Mouse (Mus musculus): ENCODE results near the gene Fcgr3. TPM values are rescaled to one million over a fixed set of nuclear protein-coding genes. Genes with fewer than 3 reads are reported as not detected.

Fcgr3 gene
- polyA plus RNA-seq, 1 experiment from 2014 or later = 10.4 TPM

GRCm38 (mm10) chr1:171046501-171046900 is 18.2 kb downstream of the Fcgr3 start:
- H3K27me3 ChIP-seq = no peaks in the 10 kb centered on the region
- ATAC-seq (replicated peaks; ENCODE audit: insufficient number of reproducible peaks, insufficient read depth, low FRiP score, low read depth) = no peak
- H3K9ac ChIP-seq = no peak overlapping the region
- no peak overlapping the region for H3K4me2 ChIP-seq
- H3K4me1 ChIP-seq (replicated peaks) = no peaks in the 10 kb centered on the region
- H3K9me3 ChIP-seq (replicated peaks) = no peaks in the 10 kb centered on the region
- 72% methylated on average over 3 of the region's 3 CpGs for WGBS
- no peak overlapping the region for H3K27ac ChIP-seq
- no peak overlapping the region for H3K4me3 ChIP-seq
- H3K36me3 ChIP-seq = no peaks in the 10 kb centered on the region

- Histone ChIP-seq H3K36me3 (no peaks in the 10 kb centered on the region), H3K9ac (peak overlapping the region; percentile 52), H3K4me2 (peak overlapping the region; percentile 58), H3K27ac (no peak overlapping the region), H3K27me3 (no peaks in the 10 kb centered on the region), H3K4me3 (peak overlapping the region; percentile 74), H3K9me3 (replicated peaks) (no peaks in the 10 kb centered on the region), H3K4me1 (replicated peaks) (no peaks in the 10 kb centered on the region)
- 5% methylated on average over 14 of the region's 14 CpGs for WGBS
- no peak for ATAC-seq (replicated peaks; ENCODE audit: insufficient number of reproducible peaks, insufficient read depth, low FRiP score, low read depth)
These were observed 19.7 kb downstream of the Fcgr3 start for GRCm38 (mm10) chr1:171045079-171045465.

DNA sequence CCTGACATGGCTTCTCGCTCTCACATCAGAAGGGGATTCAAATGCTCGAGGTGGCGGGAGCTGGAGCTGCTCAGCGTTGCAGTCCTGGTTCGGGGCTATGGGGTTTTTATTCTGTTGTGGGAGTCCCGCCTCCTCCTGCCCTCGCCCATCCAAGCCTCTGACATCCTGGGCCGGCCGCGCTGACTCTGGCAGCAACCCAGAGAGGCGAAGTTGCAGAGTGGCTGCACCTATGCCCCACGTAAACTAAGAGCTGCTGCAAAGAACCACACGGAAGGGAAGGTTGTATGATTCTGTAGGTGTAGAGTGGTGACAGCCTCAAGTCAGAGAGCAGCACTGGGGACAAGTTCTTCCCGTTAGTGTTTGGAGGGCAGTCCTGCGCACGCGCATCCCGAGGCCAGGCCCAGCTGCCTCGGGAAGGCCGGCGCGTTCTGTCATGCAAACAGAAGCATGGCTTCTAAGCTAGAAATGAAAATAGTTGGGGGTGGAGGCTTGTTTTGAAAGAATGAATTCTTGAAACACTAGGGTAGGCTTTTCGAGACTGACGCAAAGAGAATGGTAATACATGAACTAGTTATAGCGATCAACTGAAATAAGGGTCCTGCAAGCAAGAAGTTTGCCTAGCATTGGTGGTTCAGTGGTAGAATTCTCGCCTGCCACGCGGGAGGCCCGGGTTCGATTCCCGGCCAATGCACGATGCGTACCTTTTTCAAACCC is 20.2 kb downstream of the Fcgr3 start:
- Histone ChIP-seq H3K9me3 (replicated peaks) (no peaks in the 10 kb centered on the region), H3K27ac (peak overlapping the region; percentile 91), H3K36me3 (no peaks in the 10 kb centered on the region), H3K27me3 (no peaks in the 10 kb centered on the region), H3K4me1 (replicated peaks) (no peaks in the 10 kb centered on the region), H3K9ac (peak overlapping the region; percentile 65), H3K4me2 (peak overlapping the region; percentile 58), H3K4me3 (peak overlapping the region; percentile 74)
- peak; percentile 93 for ATAC-seq (replicated peaks; ENCODE audit: insufficient number of reproducible peaks, insufficient read depth, low FRiP score, low read depth)
- WGBS = under 1% methylated on average over 33 of the region's 33 CpGs

GRCm38 (mm10) chr1:171043594-171044153 is 21.1 kb downstream of the Fcgr3 start:
- Histone ChIP-seq H3K9ac (no peak overlapping the region; the same call in 1 of the 2 replicates), H3K27ac (peak overlapping the region; percentile 91; the same call in 1 of the 2 replicates)
- WGBS = 71% methylated on average over 3 of the region's 3 CpGs

GRCm38 (mm10) chr1:171039880-171040279 is 24.9 kb downstream of the Fcgr3 start:
- Histone ChIP-seq H3K4me3 (no peak overlapping the region), H3K4me2 (no peak overlapping the region), H3K27ac (no peak overlapping the region), H3K36me3 (no peaks in the 10 kb centered on the region), H3K4me1 (replicated peaks) (peaks cover 5% of the 10 kb centered on the region), H3K9ac (no peak overlapping the region), H3K9me3 (replicated peaks) (no peaks in the 10 kb centered on the region), H3K27me3 (no peaks in the 10 kb centered on the region)
- no peak for ATAC-seq (replicated peaks; ENCODE audit: insufficient number of reproducible peaks, insufficient read depth, low FRiP score, low read depth)
- WGBS = 76% methylated on average over 7 of the region's 7 CpGs

More at GRCm38 (mm10) chr1:171043594-171044153, 21.1 kb downstream of the Fcgr3 start:
- Histone ChIP-seq H3K4me3 (peak overlapping the region; percentile 74), H3K9me3 (replicated peaks) (no peaks in the 10 kb centered on the region), H3K4me2 (peak overlapping the region; percentile 58), H3K4me1 (replicated peaks) (no peaks in the 10 kb centered on the region), H3K27me3 (no peaks in the 10 kb centered on the region), H3K36me3 (no peaks in the 10 kb centered on the region)
- no peak for ATAC-seq (replicated peaks; ENCODE audit: insufficient number of reproducible peaks, insufficient read depth, low FRiP score, low read depth)

GRCm38 (mm10) chr1:171039135-171039534 is 25.6 kb downstream of the Fcgr3 start:
- no peak overlapping the region for H3K27ac ChIP-seq
- H3K9ac ChIP-seq = no peak overlapping the region
- 72% methylated on average over 6 of the region's 6 CpGs for WGBS
- H3K36me3 ChIP-seq = no peaks in the 10 kb centered on the region
- ATAC-seq (replicated peaks; ENCODE audit: insufficient number of reproducible peaks, insufficient read depth, low FRiP score, low read depth) = no peak
- H3K27me3 ChIP-seq = no peaks in the 10 kb centered on the region
- no peak overlapping the region for H3K4me3 ChIP-seq
- no peaks in the 10 kb centered on the region for H3K9me3 ChIP-seq (replicated peaks)
- H3K4me2 ChIP-seq = no peak overlapping the region
- peaks cover 11% of the 10 kb centered on the region for H3K4me1 ChIP-seq (replicated peaks)

- no peaks in the 10 kb centered on the region for H3K36me3 ChIP-seq
- H3K4me2 ChIP-seq = peak overlapping the region; percentile 59
- under 1% methylated on average over 47 of the region's 47 CpGs for WGBS
These were observed 26.6 kb downstream of the Fcgr3 start for GRCm38 (mm10) chr1:171037861-171038721.

GRCm38 (mm10) chr1:171036550-171037324 is 28.0 kb downstream of the Fcgr3 start:
- Histone ChIP-seq H3K4me3 (peak overlapping the region; percentile 48), H3K36me3 (no peaks in the 10 kb centered on the region), H3K9ac (no peak overlapping the region), H3K4me1 (replicated peaks) (peaks cover 18% of the 10 kb centered on the region), H3K27me3 (peaks cover 10% of the 10 kb centered on the region), H3K9me3 (replicated peaks) (no peaks in the 10 kb centered on the region), H3K4me2 (peak overlapping the region; percentile 68), H3K27ac (no peak overlapping the region)
- 3% methylated on average over 22 of the region's 22 CpGs for WGBS
- ATAC-seq (replicated peaks; ENCODE audit: insufficient number of reproducible peaks, insufficient read depth, low FRiP score, low read depth) = no peak

More at GRCm38 (mm10) chr1:171037861-171038721, 26.6 kb downstream of the Fcgr3 start:
- Histone ChIP-seq H3K27ac (peak overlapping the region; percentile 84), H3K27me3 (no peaks in the 10 kb centered on the region), H3K4me3 (peak overlapping the region; percentile 90), H3K4me1 (replicated peaks) (peaks cover 13% of the 10 kb centered on the region), H3K9me3 (replicated peaks) (no peaks in the 10 kb centered on the region), H3K9ac (peak overlapping the region; percentile 72)
- peak; percentile 77 for ATAC-seq (replicated peaks; ENCODE audit: insufficient number of reproducible peaks, insufficient read depth, low FRiP score, low read depth)

DNA sequence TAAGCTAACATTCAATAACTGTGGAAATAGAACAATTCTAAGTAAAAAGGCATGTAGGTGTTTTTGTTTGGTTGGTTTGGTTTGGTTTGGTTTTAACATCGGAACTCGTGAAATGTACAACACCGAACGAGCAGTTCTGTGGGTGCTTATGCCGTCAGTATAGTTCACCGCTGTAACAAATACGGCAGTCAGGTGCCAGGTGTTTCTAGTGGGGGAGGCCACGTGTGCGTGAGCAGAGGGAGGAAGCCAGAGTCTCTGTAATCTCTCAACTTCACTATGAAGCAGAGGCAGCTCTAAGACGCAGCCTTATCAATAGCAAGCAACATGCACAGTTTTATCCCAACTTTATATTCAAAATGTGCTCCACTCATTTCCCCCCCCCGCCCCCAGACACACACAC is 29.1 kb downstream of the Fcgr3 start:
- H3K27me3 ChIP-seq = peaks cover 17% of the 10 kb centered on the region
- no peak overlapping the region for H3K9ac ChIP-seq
- 0 out of 2 replicates have a peak overlapping the region, but pooled peaks have one; percentile 93 for H3K4me2 ChIP-seq
- H3K36me3 ChIP-seq = no peaks in the 10 kb centered on the region
- no peak for ATAC-seq (replicated peaks; ENCODE audit: insufficient number of reproducible peaks, insufficient read depth, low FRiP score, low read depth)
- no peaks in the 10 kb centered on the region for H3K9me3 ChIP-seq (replicated peaks)
- peaks cover 18% of the 10 kb centered on the region for H3K4me1 ChIP-seq (replicated peaks)
- 45% methylated on average over 11 of the region's 11 CpGs for WGBS
- H3K27ac ChIP-seq = no peak overlapping the region
- no peak overlapping the region for H3K4me3 ChIP-seq

DNA sequence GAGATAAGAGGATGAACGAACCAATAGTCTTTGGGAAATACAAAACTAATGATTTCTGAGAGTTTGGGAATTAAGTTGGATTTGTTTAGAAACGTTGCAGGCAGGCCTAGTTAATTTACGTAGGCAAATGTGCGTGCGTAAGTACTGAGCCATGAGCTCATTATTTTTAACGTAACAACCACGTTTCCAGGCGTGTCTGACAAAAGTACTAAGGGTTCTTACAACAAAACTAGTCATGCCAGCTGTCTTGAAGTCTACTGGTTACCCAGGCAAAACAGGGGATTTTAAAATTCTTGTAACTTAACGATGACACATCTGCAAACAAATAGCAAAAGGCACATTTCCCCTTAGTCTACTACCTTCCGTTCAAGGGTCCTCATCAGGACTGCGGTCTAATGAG is 30.5 kb downstream of the Fcgr3 start:
- Histone ChIP-seq H3K9ac (no peak overlapping the region), H3K27ac (no peak overlapping the region), H3K4me2 (peak overlapping the region; percentile 93), H3K4me1 (replicated peaks) (peaks cover 18% of the 10 kb centered on the region), H3K36me3 (no peaks in the 10 kb centered on the region), H3K9me3 (replicated peaks) (no peaks in the 10 kb centered on the region), H3K27me3 (peaks cover 27% of the 10 kb centered on the region), H3K4me3 (peak overlapping the region; percentile 65)
- no peak for ATAC-seq (replicated peaks; ENCODE audit: insufficient number of reproducible peaks, insufficient read depth, low FRiP score, low read depth)
- WGBS = 11% methylated on average over 11 of the region's 11 CpGs
